Mouse (Mus musculus) hematopoietic multipotent progenitor cell, adult 10-12 weeks (in vitro differentiated cells): ENCODE results near the gene Vmn1r65. TPM values are rescaled to one million over a fixed set of nuclear protein-coding genes. Genes with fewer than 3 reads are reported as not detected.

ENCODE experiments used
- polyA plus RNA-seq: library from polyadenylated mRNA; stranded (reverse); fragments of >175 nt; gene quantifications from 2 replicates; pipeline ENCODE4 v1.2.3, GENCODE M21; 2012; ENCODE audit warnings: low replicate concordance

Vmn1r65 gene
- polyA plus RNA-seq = not detected in 2 replicates

GRCm38 (mm10) chr7:6010910-6011309 lies at the start of gene Vmn1r65:
Gene Vmn1r65, minus strand, starts transcription at chr7:6011010.

GRCm38 (mm10) chr7:6044861-6045260 lies 34.1 kb upstream of the Vmn1r65 start, which contains the start of gene Nlrp4c:
Gene Nlrp4c, plus strand, starts transcription at chr7:6045161.

Other genes starting within 250 kb of the Vmn1r65 start
- gene Vmn1r63, start 205.6 kb downstream of the Vmn1r65 start, polyA plus RNA-seq = not detected in 2 replicates
- gene Vmn1r64, start 126.5 kb downstream of the Vmn1r65 start, polyA plus RNA-seq = not detected in 2 replicates
- not detected in 2 replicates for gene Nlrp4c, start 34.2 kb upstream of the Vmn1r65 start, polyA plus RNA-seq
- 42.9 and 67.6 TPM in 2 replicates for gene Zfp787, start 145.0 kb upstream of the Vmn1r65 start, polyA plus RNA-seq
- 42.4 and 58.2 TPM in 2 replicates for gene Zfp444, start 161.2 kb upstream of the Vmn1r65 start, polyA plus RNA-seq
- not detected in 2 replicates for gene Galp, start 186.1 kb upstream of the Vmn1r65 start, polyA plus RNA-seq
- not detected in 2 replicates for gene Zscan5b, start 211.3 kb upstream of the Vmn1r65 start, polyA plus RNA-seq
- gene Epp13, start 241.7 kb upstream of the Vmn1r65 start, polyA plus RNA-seq = not detected in 2 replicates